Mouse (Mus musculus) heart, embryonic 15.5 days (tissue): ENCODE results near the gene Cps1. TPM values are rescaled to one million over a fixed set of nuclear protein-coding genes. Genes with fewer than 3 reads are reported as not detected.

Source experiments
- ATAC-seq: fragments of 200-750 bp; cut with Nextera tagmentation; replicated peaks from 2 replicates; pipeline ENCODE4 v1.8.0; 2017; ENCODE audit warnings: low read depth, moderate TSS enrichment; ENCODE audit not compliant: insufficient number of reproducible peaks, insufficient read depth, low FRiP score
- H3K27ac ChIP-seq: fragments of 300-500 bp; sonication (generic); 2 replicates; pipeline ENCODE4 v1.5.1; 2015; ENCODE audit warnings: mild to moderate bottlenecking, inconsistent platforms
- H3K27me3 ChIP-seq: fragments of 300-500 bp; sonication (generic); 2 replicates; pipeline ENCODE4 v1.6.1; 2015; ENCODE audit warnings: inconsistent platforms
- H3K36me3 ChIP-seq: fragments of 300-500 bp; sonication (generic); 2 replicates; pipeline ENCODE4 v1.6.1; 2015; ENCODE audit warnings: mild to moderate bottlenecking, inconsistent platforms
- H3K4me1 ChIP-seq: fragments of 300-500 bp; sonication (generic); replicated peaks from 2 replicates; pipeline ENCODE4 v1.6.1; 2015; ENCODE audit warnings: inconsistent platforms
- H3K4me2 ChIP-seq: fragments of 300-500 bp; sonication (generic); 2 replicates; pipeline ENCODE4 v1.6.1; 2015; ENCODE audit warnings: inconsistent platforms, mild to moderate bottlenecking, moderate library complexity
- H3K4me3 ChIP-seq: fragments of 300-500 bp; sonication (generic); 2 replicates; pipeline ENCODE4 v1.5.1; 2015; ENCODE audit warnings: mild to moderate bottlenecking, inconsistent platforms
- H3K9ac ChIP-seq: fragments of 300-500 bp; sonication (generic); 2 replicates; pipeline ENCODE4 v1.6.1; 2015; ENCODE audit warnings: mild to moderate bottlenecking, inconsistent platforms
- H3K9me3 ChIP-seq: fragments of 300-500 bp; sonication (generic); replicated peaks from 2 replicates; pipeline ENCODE4 v1.6.1; 2016; ENCODE audit warnings: inconsistent platforms
- WGBS: fragments of 180-500 bp; shearing (Covaris S2); methylation state at CpG from one replicate; pipeline ENCODE4 v1.1.7; 2015; ENCODE audit warnings: mixed read lengths; 5-methylcytosine and 5-hydroxymethylcytosine counted together
- polyA plus RNA-seq: library from polyadenylated mRNA; unstranded; fragments of >200 nt; fragmentation: Nextera tagmentation; extraction: Ambion mirVana; gene quantifications from 2 replicates; pipeline ENCODE4 v1.2.1, GENCODE M21; 2015

The Cps1 gene
- polyA plus RNA-seq, 1 experiment from 2014 or later = 0.24 TPM

GRCm38 (mm10) chr1:67235468-67236217 lies 112.8 kb downstream of the Cps1 start:
- Histone ChIP-seq H3K36me3 (no peaks in the 10 kb centered on the region), H3K4me2 (no peak overlapping the region), H3K4me3 (no peak overlapping the region), H3K27me3 (no peaks in the 10 kb centered on the region), H3K9ac (no peak overlapping the region), H3K4me1 (no peaks in the 10 kb centered on the region), H3K9me3 (no peaks in the 10 kb centered on the region), H3K27ac (no peak overlapping the region)
- no peak for ATAC-seq
- WGBS = 71% methylated on average over 7 of the region's 7 CpGs

DNA sequence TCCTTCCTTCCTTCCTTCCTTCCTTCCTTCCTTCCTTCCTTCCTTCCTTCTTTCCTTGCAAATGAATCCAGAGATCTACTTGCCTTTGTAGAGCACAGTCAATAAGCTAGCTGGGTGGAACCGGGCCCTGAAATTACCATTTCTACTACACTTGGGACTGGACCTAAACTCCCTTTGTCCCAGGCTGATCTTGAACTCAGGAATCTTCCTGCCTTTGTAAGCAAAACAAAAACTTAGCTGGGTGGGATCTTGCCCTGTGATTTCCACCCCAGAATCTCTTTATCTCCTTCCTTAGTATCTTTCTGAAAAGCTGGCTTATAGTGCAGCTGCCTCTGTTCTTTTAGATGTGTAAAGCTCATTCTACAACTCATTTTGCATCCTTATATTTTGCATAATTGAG lies 115.6 kb downstream of the Cps1 start:
- Histone ChIP-seq H3K4me1 (no peaks in the 10 kb centered on the region), H3K9ac (no peak overlapping the region), H3K27ac (no peak overlapping the region), H3K36me3 (no peaks in the 10 kb centered on the region), H3K4me2 (no peak overlapping the region), H3K9me3 (no peaks in the 10 kb centered on the region), H3K27me3 (no peaks in the 10 kb centered on the region), H3K4me3 (no peak overlapping the region)
- no peak for ATAC-seq
- 92% methylated on average over 1 of the region's 1 CpGs for WGBS

GRCm38 (mm10) chr1:67238941-67239340 lies 116.1 kb downstream of the Cps1 start:
- H3K4me3 ChIP-seq = no peak overlapping the region
- no peaks in the 10 kb centered on the region for H3K27me3 ChIP-seq
- no peaks in the 10 kb centered on the region for H3K9me3 ChIP-seq
- no peak overlapping the region for H3K27ac ChIP-seq
- WGBS = 77% methylated on average over 1 of the region's 1 CpGs
- ATAC-seq = no peak
- H3K4me2 ChIP-seq = no peak overlapping the region
- no peaks in the 10 kb centered on the region for H3K4me1 ChIP-seq
- no peaks in the 10 kb centered on the region for H3K36me3 ChIP-seq
- H3K9ac ChIP-seq = no peak overlapping the region

GRCm38 (mm10) chr1:67265222-67265621 lies 142.4 kb downstream of the Cps1 start:
- Histone ChIP-seq H3K4me2 (no peak overlapping the region), H3K27me3 (no peaks in the 10 kb centered on the region), H3K27ac (no peak overlapping the region), H3K36me3 (no peaks in the 10 kb centered on the region), H3K9me3 (no peaks in the 10 kb centered on the region), H3K4me1 (no peaks in the 10 kb centered on the region), H3K4me3 (no peak overlapping the region), H3K9ac (no peak overlapping the region)
- 78% methylated on average over 1 of the region's 1 CpGs for WGBS
- ATAC-seq = no peak

GRCm38 (mm10) chr1:67267972-67268371 lies 145.1 kb downstream of the Cps1 start:
- Histone ChIP-seq H3K36me3 (no peaks in the 10 kb centered on the region), H3K4me2 (no peak overlapping the region), H3K9me3 (no peaks in the 10 kb centered on the region), H3K27ac (no peak overlapping the region), H3K4me1 (no peaks in the 10 kb centered on the region), H3K27me3 (no peaks in the 10 kb centered on the region), H3K9ac (no peak overlapping the region), H3K4me3 (no peak overlapping the region)
- no peak for ATAC-seq

- H3K9me3 ChIP-seq = no peaks in the 10 kb centered on the region
- no peak overlapping the region for H3K27ac ChIP-seq
- no peaks in the 10 kb centered on the region for H3K27me3 ChIP-seq
- H3K4me1 ChIP-seq = no peaks in the 10 kb centered on the region
- no peak overlapping the region for H3K4me2 ChIP-seq
- no peak overlapping the region for H3K9ac ChIP-seq
- H3K4me3 ChIP-seq = no peak overlapping the region
- no peak for ATAC-seq
- H3K36me3 ChIP-seq = no peaks in the 10 kb centered on the region
These were observed 145.6 kb downstream of the Cps1 start for GRCm38 (mm10) chr1:67268450-67268849.

DNA sequence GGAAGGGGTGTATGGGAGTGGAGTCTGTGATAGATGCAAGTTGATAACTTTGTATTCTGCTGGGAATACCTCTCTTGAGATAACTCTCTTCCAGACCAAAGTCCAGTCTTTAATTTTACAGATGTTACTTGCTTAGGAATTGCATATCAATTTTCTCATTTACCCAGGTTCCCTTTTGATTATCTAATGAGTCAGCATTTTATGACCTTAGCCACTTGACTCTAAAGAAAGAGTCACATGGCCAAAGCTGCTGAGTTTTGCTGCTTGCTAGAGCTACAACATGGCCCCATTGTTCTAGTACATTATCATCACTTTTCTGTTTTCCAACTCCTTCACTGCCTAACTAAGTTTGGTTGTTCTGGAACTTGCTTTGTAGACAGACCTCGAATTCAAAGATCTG lies 153.4 kb downstream of the Cps1 start:
- Histone ChIP-seq H3K36me3 (no peaks in the 10 kb centered on the region), H3K4me1 (no peaks in the 10 kb centered on the region), H3K27ac (no peak overlapping the region), H3K4me2 (no peak overlapping the region), H3K4me3 (no peak overlapping the region), H3K9ac (no peak overlapping the region), H3K9me3 (no peaks in the 10 kb centered on the region), H3K27me3 (no peaks in the 10 kb centered on the region)
- no peak for ATAC-seq
- 80% methylated on average over 1 of the region's 1 CpGs for WGBS

Other genes with a start within 250 kb of the Cps1 start
- gene Myl1, start 177.6 kb upstream of the Cps1 start, polyA plus RNA-seq = 390 and 404 TPM in 2 replicates
- 60.1 and 73.2 TPM in 2 replicates for gene Lancl1, start 84.2 kb upstream of the Cps1 start, polyA plus RNA-seq